Mouse (Mus musculus) lung, adult 18-20 months (tissue): ENCODE measurements around the gene Vsnl1.
A peak's percentile ranks its signal among the peaks of the same experiment; 100 is the strongest.

Experiments used
- DNase-seq, 2 experiments: peaks; one replicate each; pipeline ENCODE4 v3.0.0; 2022; ENCODE audit warnings: mixed read lengths in 2 of 2

Gene Vsnl1

DNA sequence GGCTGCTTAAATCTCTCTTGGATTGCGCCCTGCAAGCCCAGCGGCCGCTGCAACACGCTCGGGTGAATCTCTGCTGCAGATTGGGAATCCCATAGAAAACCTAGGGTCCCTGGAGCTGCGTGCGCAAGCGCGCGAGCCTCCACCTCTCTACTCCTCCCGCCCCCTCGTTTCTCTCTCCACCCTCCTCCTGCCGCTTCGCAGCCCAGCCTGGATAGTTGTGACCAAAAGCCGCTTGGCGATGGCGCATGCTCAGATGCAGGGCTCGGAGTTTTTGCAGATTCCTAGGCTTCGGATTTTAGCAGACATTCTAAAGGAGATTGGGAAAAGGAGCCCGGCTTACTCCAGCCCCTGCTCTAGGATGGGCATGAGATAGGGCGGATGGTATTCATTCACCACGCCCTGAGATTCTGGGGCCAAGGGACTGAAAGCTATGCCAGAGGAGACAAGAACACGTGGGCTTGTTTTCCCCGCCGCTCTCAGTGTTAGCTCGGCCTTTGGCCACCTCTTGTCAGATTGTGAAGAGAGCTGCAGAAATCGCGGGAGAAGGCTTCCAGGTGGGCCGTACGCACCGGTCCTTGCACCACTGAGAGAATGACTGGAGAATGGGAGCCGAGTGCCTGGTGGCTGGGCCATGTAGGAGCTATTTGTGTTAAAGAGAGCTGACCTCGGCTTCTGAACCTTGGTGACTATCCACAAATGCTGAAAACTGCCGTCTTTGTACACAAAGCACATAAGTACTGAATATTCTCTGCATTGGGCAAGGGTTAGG lies at the start of gene Vsnl1:
Vsnl1 (minus strand) TSS at position 117 of the 769 bp plus-strand sequence.
- DNase-seq, result peak; percentile 53 to 56

DNA sequence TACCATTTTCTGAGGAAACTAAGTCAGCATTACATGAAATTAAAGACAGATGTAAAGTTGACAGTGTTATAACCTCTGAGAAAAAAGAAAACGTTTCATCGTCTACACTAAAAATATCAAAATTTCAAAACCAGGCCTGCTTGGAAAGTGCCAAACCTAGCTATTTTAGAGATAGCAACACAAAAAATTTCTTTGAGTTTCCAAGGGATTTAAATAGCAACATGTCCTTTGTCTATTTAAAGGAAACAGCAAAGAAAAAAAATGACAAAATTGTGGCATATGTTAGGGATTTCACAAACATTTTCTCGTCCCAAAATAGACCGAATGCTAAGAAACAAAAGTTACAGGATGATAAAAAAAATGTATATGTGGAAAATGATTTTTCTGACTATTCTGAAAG lies 20.2 kb upstream of the Vsnl1 start:
- no peak for DNase-seq

DNA sequence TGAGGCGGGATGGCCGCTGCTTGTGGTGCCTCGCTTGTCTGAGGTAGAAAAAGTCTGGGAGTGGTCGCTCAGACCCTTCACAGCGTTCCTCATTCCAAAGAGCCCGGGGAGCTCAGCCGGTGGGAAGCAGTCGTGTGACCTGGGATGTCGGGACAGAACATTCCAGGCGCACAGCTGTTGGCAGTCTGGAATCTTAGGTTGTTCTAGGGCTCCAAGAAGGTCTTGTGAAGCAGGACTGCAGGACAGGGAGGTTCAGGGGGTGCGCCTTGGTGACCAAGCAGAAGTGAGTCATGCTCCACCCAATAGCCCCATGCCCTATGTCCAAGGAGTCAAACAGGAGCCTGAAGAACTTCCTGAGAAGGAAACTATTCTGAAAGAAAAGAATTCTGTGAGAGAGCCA lies 19.8 kb upstream of the Vsnl1 start:
- no peak for DNase-seq

DNA sequence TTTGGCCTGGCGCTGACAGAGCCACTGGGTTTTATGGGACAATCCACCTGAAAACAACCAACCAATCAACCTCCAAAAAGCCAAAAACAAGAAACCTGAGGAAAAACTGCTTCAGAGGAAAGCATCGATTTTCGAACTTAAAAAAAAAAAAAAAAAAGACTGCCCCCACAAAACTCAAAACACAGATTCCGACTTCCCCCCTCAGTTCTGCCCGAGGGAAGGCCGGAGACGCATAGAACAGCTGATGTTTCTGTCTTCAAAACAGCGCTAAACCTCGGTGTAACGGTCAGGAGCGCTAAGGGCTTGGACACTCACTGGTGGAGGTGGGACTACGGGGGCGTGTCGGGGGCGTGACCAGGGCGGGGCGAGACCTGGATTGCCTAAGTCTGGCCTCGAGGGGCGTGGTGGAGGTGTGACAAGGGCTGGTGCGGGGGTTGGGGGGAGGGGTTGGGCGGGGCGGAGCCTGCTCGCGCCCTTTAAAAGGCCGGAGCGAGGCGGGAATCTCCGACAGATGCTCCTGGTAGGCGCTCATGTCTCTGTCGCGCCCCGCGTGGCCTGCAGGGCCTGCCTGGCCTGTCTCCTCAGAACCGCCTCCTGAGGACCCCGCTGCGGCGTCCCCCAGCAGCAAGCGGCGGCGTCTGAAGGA lies 19.3 kb upstream of the Vsnl1 start, which contains the start of gene Rad51ap2:
Rad51ap2 (plus strand) TSS at position 531 of the 646 bp plus-strand sequence.
- DNase-seq, result peak; percentile 82 to 85

DNA sequence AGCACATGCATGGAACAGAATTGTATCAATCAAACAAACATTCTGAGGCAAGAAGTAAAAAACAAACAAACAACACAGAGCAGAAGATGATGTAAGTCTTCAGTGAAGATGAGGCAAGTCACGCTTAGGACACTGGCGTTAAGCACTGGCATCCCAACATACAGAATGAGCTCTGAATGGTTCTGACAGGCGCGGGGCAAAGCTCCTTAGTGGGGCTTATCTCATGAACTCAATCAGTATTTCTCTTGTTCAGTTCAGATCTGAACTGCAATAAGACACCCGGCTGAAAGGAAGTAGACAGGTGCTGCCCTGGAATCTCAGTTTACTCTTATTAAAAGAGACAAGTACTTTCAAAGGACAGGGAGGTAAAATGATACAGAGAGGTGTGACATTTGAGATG lies 17.7 kb upstream of the Vsnl1 start:
- DNase-seq, result no peak

DNA sequence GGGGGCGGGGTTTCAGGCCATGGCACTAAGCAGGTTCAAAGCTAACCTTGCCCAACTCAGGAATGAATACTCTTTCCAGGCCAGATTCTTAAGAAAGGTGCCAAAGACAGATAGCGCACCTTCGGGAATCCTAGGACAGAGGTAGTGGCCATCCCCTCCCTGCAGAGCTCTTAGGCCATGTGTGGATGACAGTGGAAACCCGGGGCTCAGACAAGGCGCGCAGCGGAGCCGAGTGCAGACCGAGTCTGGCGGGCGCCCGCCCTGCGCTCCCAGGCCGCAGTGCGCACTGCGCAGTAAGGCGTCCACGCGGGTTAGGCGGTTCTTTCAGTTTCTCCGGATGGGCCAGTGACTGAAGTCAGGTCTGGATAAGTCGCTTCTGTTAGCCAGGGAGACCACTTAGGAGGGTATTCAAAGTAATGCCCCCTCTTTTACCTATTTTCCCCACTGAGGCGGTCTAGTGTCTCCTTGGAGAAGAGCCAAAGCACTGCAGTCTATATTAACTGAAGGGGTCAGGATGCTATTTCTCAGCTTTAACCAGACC lies 1.6 kb upstream of the Vsnl1 start:
- no peak for DNase-seq

DNA sequence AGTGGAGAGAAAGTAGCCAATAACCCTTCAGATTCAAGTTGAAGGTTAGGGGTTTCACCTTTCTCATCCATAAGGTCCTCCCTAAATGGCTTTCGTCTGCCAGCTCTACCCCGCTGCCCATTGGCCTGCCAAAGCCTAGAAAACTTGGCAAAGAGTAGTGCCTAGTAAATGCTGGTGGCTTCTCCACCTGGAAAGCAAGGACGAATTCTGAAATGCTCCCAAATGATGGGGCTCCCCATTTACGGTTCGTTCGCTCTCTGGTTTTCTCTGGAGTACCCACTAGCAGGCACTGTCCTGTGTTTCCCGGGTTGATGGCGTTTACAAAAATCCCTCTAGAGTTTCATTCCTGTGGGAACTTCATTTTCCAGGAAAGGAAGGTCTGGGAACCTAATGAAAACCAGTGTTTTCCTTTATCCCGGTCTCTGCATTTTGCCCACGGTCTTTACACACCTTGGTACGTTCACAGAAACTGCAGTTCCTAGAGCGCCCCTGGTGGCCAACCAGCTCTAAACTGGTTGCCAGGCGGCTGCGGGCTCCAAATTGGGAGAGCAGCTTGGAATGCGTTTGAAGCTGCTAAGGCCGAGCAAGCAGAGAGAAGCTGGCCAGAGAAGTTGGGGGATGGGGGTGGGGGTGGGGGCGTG lies 973 bp upstream of the Vsnl1 start:
- peak; percentile 51 to 65 for DNase-seq

DNA sequence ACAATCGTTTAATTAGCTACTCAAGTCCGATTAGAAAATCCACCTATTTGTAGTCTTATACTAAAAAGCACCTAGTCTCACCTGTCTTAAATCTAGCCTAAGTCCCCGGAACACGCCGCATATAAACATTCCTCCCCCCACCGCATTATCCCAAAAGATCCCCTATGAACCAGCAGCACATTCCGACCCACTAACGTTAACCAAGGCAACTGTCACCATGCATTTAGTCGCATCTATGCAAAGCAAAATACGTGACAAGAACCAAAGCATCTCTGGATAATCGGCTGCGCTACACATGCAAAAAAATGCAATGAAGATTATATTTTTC lies 426 bp downstream of the Vsnl1 start:
- DNase-seq, result no peak

DNA sequence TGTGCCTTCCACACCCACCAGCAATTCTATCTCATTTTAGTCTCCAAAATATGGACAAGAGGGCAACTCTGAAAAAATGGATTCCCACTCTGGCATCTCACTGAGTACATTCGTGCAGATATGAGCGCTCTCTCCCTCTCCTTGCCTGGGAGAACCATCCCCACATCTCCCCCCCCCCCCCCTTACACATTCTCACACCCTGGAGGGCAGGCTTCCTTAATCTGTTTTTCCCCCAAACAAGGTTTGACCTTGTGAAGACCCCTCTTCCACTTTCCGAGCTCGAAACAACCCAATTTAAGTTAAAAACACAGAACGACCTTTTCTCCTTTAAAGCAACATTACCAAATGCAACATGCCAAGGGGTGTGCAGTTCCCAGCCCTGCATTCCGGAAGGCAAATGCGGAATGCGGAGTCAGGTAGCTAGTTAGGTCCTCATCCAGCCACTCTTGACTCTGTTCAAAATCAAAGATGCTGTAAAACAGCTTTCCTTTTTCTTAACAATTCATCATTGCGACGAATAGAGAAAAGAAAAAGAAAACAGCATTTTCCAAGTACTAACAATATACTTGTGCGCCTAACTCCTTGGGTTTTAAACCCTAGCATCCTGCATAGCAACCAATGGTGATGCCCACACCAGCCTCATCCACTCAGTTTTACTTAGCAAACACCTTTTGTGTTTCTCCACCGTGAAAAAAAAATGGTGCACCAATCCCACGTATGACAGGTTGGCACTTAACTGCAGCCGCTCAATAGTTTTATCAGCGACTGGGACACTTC lies 979 bp downstream of the Vsnl1 start:
- no peak for DNase-seq

DNA sequence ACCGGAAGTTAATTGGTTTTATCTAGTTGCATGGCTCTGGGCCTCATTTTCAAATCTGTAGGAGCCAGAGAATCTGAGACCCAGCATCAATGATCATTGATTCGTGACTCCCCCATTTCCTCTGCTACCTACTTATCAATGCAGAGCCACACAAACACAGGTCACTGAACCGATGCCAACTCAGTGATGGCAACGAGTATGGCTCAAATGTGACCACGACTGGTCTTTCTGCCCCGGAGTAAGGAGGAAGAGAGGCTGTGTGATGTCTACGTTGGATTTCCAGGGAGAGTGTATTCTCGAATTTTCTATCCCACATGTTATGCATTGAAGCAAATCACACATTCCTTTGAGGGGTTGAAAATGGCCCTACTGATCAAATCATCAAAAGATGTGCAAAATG lies 2.0 kb downstream of the Vsnl1 start:
- no peak for DNase-seq

DNA sequence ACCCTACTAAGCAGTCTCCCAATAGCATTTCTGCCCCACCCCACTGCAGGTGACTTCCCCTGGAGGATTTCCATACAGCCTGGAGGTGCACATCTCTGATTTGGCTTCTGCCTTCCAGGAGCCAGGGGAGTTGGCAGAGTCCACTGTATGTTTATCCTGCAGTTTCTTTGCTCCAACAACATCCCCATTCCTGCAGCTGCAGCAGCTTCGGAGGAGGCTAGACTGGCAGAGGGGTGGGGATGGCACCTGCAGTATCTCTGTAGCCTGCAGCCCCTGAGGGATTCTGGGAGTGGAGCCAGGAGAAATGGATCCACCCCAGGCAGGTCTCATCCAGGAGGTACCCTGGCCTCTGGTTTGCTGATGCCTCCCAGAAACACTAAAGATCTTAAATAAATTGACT lies 2.7 kb downstream of the Vsnl1 start:
- DNase-seq, result no peak

DNA sequence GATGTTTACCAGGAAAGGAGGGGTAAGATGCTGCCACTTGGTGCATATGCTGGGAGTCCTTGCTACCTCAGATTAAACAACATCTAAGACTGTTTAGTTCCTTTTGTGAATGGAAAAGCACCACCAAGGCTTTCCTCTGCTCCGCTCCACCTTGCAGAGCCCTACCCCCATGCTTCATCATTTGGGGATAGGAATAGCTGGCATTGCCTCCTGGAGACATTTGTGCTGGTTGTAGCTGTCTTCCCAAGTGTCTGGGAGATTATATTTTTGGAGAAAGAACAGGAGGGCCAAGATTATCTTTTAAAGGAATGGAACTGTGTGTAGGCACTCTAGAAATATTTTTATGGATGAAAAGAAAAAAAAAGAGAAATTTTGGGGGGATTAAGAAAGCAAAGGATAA lies 3.3 kb downstream of the Vsnl1 start:
- no peak for DNase-seq

DNA sequence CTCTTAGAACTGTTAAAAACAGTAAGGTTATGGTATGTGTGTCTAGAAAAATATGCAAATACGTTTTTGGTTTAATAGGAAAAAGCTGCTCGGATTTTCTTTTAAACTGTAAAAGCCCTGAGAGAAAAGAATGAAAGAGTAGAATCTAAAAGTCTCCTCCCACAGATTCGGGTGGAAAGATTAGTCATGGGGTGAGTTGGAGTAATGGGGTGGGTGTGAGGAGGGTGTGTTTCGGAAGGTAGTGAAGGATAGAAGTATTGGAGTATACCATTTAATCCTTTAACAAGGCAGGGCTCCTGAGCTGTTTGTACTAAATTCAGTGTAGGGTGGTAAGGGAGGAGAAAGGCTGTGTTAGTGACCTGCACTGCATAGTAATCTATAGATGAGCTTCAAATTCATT lies 9.0 kb downstream of the Vsnl1 start:
- DNase-seq, result no peak

DNA sequence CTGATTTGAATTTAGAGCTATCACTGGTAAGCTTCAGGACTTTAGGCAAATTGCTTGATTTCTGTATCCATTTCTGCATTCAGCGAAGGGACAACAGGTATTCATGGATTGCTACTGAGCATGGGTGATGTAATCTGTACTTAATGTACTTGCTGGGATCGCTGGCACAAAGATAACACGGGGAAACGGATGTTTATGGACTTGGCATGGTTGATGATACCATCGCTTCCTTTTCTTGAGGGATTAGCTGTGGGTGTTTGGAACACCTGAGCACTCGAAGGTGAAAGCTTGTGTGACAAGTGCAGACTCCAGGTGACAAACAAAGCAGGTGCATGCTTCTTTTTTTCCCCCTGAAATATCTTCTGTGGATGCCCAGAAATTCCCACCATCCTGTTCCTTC lies 18.3 kb downstream of the Vsnl1 start:
- no peak for DNase-seq

DNA sequence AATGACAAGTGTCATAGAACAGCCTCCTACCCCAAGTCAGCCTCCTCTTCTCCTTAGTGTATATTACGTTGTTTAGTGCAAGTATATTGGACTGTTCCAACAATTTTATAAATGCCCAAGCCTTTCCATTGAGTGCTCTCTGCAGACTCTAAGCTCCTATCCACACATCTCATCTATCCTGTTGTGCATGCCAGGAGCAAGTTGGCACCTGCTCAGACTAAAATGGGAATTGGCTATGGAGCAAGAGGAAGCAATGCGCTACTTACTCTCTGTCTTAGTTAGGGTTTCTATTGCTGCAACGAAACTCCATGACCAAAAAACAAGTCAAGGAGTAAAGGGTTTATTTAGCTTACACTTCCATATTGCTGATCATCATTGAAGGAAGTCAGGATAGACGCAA lies 28.7 kb downstream of the Vsnl1 start:
- no peak for DNase-seq

DNA sequence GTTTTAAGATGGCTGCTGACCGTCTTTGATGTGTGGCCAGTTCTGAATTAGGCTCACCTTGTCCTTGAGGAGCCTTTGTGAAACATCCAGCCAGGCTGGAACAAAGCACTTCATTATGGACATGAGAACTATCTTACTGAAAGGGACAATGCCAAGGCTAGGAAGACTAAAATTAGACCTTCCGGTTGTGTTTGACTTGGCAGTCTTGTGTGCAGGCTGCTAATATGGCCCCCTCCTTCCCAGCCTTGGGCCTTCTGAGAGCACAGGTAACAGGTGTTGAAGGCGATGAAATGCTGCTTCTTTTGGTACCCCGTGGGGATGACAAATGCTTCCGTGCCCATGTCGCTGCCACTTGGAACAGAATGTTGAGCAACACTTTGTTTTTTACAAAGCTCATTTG lies 37.6 kb downstream of the Vsnl1 start:
- DNase-seq, result no peak

DNA sequence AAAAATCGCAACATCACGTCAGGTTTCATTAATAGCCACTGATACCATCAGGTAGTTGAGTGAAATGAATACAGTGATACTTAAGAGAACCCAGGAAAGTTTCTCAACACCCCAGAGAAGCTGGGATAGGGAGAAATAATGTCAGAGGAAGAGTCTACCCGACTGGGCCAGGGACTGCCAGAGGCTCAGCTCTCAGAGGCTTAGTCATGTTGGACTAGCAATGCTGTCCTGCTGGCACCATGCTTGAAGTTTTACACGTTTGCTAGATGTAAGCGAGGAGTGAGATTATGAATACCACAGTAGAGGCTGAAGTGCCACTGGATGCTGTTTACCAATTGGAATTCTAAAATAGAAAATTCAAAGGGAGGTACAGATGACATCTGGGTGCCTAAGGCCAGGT lies 39.4 kb downstream of the Vsnl1 start:
- no peak for DNase-seq

DNA sequence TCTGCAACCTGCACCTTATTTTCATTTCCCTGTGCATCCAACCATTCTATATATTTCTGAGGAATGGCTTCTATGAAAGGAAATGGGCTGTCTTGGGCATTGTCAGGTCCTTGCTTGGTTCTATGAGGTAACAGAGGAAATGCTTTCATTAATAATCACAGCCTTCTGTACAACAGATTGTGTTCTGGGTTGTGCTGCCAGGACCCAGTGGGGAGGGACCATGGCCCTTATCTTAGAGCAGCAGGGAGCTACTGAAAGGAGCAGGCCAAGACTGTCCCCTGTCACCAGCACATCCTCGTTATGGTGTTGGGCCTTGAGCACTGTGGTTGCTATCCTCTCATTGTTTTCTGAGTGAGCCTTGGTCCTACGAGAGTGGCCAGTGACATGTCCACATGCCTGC lies 40.9 kb downstream of the Vsnl1 start:
- no peak for DNase-seq

DNA sequence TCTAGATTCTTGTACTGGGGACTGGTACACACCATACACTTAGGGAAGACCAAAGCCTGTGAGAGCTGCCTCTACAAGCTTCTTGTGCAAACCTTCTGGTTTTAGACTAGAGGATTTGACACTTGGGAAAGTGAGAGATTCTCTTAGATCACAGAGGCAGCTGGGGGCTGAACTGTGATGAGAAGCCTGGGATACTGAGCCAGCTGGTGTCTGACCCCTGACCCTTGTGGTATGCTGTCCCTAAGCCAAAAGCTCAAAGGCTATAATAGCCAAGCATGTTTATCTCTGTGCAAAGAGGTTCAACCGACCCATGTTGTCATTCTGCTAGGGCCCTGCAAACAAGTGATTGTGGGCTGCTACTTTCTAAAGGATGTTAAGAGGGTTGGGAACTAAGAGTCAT lies 43.9 kb downstream of the Vsnl1 start:
- DNase-seq, result peak; percentile 36 to 44

DNA sequence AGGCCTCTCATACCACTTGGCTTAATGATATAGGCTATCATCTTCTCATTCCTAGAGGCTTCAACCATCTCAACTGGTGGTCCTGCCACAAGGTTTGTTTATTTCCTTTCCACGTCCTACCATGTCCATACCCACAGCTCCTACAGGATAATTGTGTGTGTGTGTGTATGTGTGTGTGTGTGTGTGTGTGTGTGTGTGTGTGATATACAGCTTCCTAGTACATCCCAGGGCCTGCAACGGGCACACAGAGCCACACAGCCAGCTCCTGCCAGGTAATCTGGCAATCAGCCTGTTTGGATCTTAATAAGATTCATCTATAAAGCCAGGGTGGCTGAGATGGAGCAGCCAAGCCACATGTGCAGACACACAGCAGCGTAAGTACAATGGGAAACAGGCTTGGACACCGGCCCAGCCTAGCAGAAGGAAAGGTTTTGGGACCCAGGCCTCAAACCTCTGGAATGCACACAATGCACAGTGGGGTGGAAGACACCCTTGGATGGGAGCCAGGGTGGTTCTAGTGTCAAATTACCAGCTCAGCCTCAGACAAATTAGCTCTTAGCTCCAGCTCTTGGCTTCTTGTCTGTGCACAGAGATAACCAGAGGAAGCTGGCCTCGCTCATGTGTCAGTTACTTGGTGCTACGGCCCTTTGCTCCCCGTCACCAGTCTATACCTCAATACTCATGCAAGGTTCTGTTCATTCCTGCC lies 45.0 kb downstream of the Vsnl1 start:
- no peak for DNase-seq

DNA sequence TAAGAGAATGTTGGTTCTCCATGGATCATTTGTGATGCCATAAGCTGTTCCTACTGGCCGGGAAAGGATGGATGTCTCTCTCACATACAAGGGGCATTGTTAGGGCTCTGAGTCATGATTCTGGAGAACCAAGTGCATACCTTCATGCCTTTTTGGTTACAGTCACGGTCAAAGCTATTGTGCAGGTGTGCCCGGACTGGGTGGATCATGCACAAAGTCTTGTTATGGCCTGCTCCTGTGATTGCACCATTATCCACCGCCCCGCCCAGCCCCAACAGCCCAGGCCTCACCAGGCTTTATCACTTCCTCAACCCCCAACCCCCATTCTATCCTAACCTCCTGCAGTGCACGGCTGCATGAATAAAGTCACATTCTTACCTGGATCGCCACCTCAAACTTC lies 47.3 kb downstream of the Vsnl1 start:
- DNase-seq, result no peak

DNA sequence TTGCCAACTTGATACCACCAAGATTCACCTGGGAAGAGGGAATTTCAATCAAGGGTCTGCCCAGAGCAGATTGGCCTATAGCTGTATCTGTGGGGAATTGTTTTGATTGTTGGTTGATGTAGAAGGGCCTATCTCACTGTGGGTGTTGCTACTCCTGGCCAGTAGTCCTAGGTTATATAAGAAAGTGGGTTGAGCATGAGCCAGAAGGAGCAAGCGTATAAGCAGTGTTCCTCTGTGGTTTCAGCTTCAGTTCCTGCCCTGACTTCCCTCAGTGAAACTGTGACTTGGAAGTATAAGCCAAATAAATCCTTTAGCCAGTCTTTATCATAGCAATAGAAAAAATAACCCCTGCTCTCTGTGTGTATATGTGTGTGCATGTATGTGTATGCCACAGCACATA lies 51.7 kb downstream of the Vsnl1 start:
- no peak for DNase-seq

DNA sequence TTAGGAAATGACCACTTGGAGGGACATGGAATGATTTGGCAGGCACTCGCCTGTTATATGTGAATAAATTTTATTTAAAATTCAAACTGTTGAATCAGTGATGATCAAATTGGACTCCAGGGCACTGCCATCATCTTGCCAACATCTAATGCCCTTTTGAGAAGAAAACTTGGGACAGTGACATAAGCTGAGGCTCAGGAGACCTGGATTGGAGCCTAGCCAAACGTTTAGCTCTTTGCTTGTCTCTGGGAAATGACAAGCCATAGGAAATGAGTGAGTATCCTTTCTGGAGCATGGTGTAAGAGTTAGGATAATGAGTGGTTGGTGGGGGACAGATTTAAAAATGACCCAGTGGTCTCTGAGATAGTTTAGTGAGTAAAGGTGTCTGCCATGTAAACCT lies 57.0 kb downstream of the Vsnl1 start:
- no peak for DNase-seq
